Mouse (Mus musculus) forebrain, embryonic 14.5 days (tissue): ENCODE data around the gene Kazn. TPM values are rescaled to one million over a fixed set of nuclear protein-coding genes. Genes with fewer than 3 reads are reported as not detected.

ENCODE experiments used
- ATAC-seq: fragments of 200-750 bp; cut with Nextera tagmentation; 2 replicates; pipeline ENCODE4 v1.8.0; 2017; ENCODE audit warnings: mild to moderate bottlenecking, moderate library complexity
- DNase-seq: peaks from one replicate; pipeline ENCODE4 v3.0.0-alpha.2; 2015; ENCODE audit warnings: low spot score
- H3K27ac ChIP-seq: fragments of 300-500 bp; sonication (generic); 2 replicates; pipeline ENCODE4 v1.5.1; 2014; ENCODE audit warnings: low read depth, mild to moderate bottlenecking, control low read depth, low read length, moderate library complexity
- H3K27me3 ChIP-seq: fragments of 300-500 bp; sonication (generic); replicated peaks from 2 replicates; pipeline ENCODE4 v1.6.1; 2014; ENCODE audit warnings: low read length, control low read depth, mixed read lengths; ENCODE audit not compliant: control insufficient read depth, insufficient read depth
- H3K36me3 ChIP-seq: fragments of 300-500 bp; sonication (generic); 2 replicates; pipeline ENCODE4 v1.6.1; 2014; ENCODE audit warnings: low read length, control low read depth; ENCODE audit not compliant: control insufficient read depth, insufficient read depth
- H3K4me1 ChIP-seq: fragments of 300-500 bp; sonication (generic); 2 replicates; pipeline ENCODE4 v1.6.1; 2014; ENCODE audit warnings: antibody characterized with exemption, low read length, control low read depth; ENCODE audit not compliant: control insufficient read depth, insufficient read depth
- H3K4me2 ChIP-seq: fragments of 300-500 bp; sonication (generic); 2 replicates; pipeline ENCODE4 v1.6.1; 2014; ENCODE audit warnings: mild to moderate bottlenecking, control low read depth, low read length
- H3K4me3 ChIP-seq: fragments of 300-500 bp; sonication (generic); 2 replicates; pipeline ENCODE4 v1.5.1; 2014; ENCODE audit warnings: low read depth, low read length, control low read depth
- H3K9ac ChIP-seq: fragments of 300-500 bp; sonication (generic); 2 replicates; pipeline ENCODE4 v1.6.1; 2014; ENCODE audit warnings: mild to moderate bottlenecking, low read length, control low read depth, moderate library complexity
- H3K9me3 ChIP-seq: fragments of 300-500 bp; sonication (generic); replicated peaks from 2 replicates; pipeline ENCODE4 v1.6.1; 2016; ENCODE audit warnings: low read length, control low read depth, mixed read lengths; ENCODE audit not compliant: control insufficient read depth
- WGBS: fragments of 180-500 bp; shearing (Covaris S2); extraction: QIAGEN DNeasy Blood & Tissue Kit; methylation state at CpG from one replicate; pipeline ENCODE4 v1.1.7; 2014; 5-methylcytosine and 5-hydroxymethylcytosine counted together
- polyA plus RNA-seq: library from polyadenylated mRNA; unstranded; fragments of >200 nt; fragmentation: Nextera tagmentation; extraction: Ambion mirVana; gene quantifications from 2 replicates; pipeline ENCODE4 v1.2.1, GENCODE M21; 2014

Gene Kazn
- polyA plus RNA-seq, 1 experiment from 2014 or later, result 11.5 TPM

DNA sequence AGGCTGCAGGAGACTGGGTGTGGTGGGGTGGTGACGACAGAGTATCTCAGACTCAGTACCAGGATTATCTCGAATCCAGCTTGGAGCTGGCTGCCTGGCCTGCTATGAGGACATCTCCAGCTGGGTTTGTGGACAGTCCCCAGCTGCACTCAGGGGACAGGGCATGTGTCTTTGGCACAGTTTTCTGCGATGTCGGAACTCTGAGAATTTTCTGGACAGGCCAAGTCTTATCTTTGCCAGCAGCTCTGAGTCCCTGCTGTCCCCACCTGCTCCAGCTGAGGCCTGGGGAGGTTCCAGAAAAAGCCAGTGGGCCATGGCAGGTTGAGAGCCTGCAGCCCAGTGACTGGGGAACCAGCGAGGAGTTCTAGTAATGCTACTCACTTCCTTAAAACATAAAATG is 82.7 kb downstream of the Kazn start:
- 87% methylated on average over 5 of the region's 5 CpGs for whole genome bisulfite sequencing
- H3K36me3 ChIP-seq, result peaks cover 5% of the 10 kb centered on the region; the same call in 1 of the 2 replicates
- no peaks in the 10 kb centered on the region for H3K4me1 ChIP-seq
- no peaks in the 10 kb centered on the region for H3K9me3 ChIP-seq
- no peaks in the 10 kb centered on the region for H3K27me3 ChIP-seq
- H3K9ac ChIP-seq, result no peak overlapping the region
- no peak overlapping the region for H3K4me3 ChIP-seq
- no peak overlapping the region for H3K27ac ChIP-seq
- DNase-seq, result no peak
- no peak for ATAC-seq
- no peak overlapping the region for H3K4me2 ChIP-seq

GRCm38 (mm10) chr4:142154246-142154645 is 85.0 kb downstream of the Kazn start:
- no peak for ATAC-seq
- 70% methylated on average over 11 of the region's 11 CpGs for WGBS
- DNase-seq, result no peak

DNA sequence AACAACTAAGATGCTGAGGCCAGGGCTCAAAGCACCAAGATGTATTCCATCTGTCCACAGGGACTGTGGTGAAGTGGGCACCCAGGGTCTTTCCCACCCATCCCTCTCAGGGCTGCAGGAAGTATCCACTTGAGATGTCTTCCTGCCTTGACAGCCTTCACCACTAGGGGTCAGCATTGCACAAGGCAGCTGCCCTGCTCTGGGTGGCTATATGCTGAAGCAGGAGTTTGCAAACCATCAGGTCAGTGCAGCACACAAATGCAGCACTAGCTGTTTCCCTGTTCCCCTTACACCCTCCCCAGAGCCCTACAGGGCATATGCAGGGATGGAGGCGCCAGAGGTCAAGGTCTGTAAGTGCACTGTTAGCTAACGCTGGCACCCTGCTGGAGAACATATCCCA is 85.7 kb downstream of the Kazn start:
- DNase-seq, result peak; percentile 91
- WGBS, result 10% methylated on average over 2 of the region's 2 CpGs
- H3K27ac ChIP-seq, result no peak overlapping the region

More at GRCm38 (mm10) chr4:142154246-142154645, 85.0 kb downstream of the Kazn start:
- no peaks in the 10 kb centered on the region for H3K4me1 ChIP-seq
- no peak overlapping the region for H3K4me2 ChIP-seq
- H3K27ac ChIP-seq, result no peak overlapping the region
- H3K9ac ChIP-seq, result no peak overlapping the region
- no peaks in the 10 kb centered on the region for H3K9me3 ChIP-seq
- H3K4me3 ChIP-seq, result no peak overlapping the region
- H3K27me3 ChIP-seq, result no peaks in the 10 kb centered on the region
- H3K36me3 ChIP-seq, result peaks cover 17% of the 10 kb centered on the region

DNA sequence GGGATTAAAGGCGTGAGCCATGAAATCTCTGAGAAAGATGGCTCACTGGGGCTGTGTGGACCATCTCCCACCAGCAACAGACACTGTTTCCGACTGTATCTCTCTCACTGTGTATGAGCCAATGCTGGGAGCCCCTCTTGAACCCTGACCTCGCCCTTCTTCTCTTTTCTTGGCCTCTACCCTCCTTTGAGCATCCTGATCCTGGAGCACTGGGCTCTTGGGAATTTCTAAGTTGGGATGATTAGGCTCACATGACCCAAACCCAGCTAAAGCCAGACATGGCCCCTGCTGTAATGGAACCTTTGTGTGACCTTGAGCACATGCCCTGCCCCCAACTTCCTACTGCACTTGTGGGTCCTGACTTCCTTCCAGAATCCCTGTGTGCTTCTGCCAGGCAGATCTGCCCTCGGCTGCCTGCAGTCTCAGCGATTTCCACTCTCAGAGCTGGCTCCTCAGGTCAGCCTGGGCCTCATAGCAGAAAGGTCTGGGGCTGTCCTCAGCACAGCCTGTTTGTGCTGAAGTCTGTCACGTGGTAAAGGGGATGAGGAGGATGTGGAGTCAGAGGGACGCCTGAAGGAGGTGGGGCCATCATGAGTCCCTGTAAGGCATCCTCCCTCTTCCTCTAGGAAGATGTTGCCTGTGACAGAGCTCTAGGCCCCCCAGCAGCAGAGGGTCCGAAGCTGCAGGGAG is 86.3 kb downstream of the Kazn start:
- WGBS, result 68% methylated on average over 8 of the region's 8 CpGs
- no peak for ATAC-seq
- no peak overlapping the region for H3K4me3 ChIP-seq

More for the DNA sequence above, 85.7 kb downstream of the Kazn start:
- ATAC-seq, result peak; percentile 83
- Histone ChIP-seq H3K4me1 (no peaks in the 10 kb centered on the region), H3K36me3 (peaks cover 19% of the 10 kb centered on the region), H3K4me2 (no peak overlapping the region), H3K4me3 (no peak overlapping the region), H3K9ac (no peak overlapping the region), H3K27me3 (no peaks in the 10 kb centered on the region), H3K9me3 (no peaks in the 10 kb centered on the region)

GRCm38 (mm10) chr4:142150086-142150485 is 89.1 kb downstream of the Kazn start:
- ATAC-seq, result no peak
- peaks cover 37% of the 10 kb centered on the region for H3K36me3 ChIP-seq
- 65% methylated on average over 2 of the region's 2 CpGs for WGBS

More for the DNA sequence above, 86.3 kb downstream of the Kazn start:
- H3K9me3 ChIP-seq, result no peaks in the 10 kb centered on the region
- peaks cover 23% of the 10 kb centered on the region for H3K36me3 ChIP-seq
- H3K9ac ChIP-seq, result no peak overlapping the region
- no peak overlapping the region for H3K4me2 ChIP-seq
- DNase-seq, result no peak
- H3K4me1 ChIP-seq, result no peaks in the 10 kb centered on the region
- H3K27ac ChIP-seq, result no peak overlapping the region
- H3K27me3 ChIP-seq, result no peaks in the 10 kb centered on the region

GRCm38 (mm10) chr4:142149202-142149601 is 90.0 kb downstream of the Kazn start:
- Histone ChIP-seq H3K4me3 (no peak overlapping the region), H3K9me3 (no peaks in the 10 kb centered on the region), H3K36me3 (peaks cover 41% of the 10 kb centered on the region), H3K27ac (no peak overlapping the region), H3K27me3 (no peaks in the 10 kb centered on the region), H3K4me2 (no peak overlapping the region), H3K9ac (no peak overlapping the region), H3K4me1 (no peaks in the 10 kb centered on the region)
- ATAC-seq, result no peak
- WGBS, result 73% methylated on average over 9 of the region's 9 CpGs
- no peak for DNase-seq

More at GRCm38 (mm10) chr4:142150086-142150485, 89.1 kb downstream of the Kazn start:
- no peak overlapping the region for H3K27ac ChIP-seq
- H3K4me3 ChIP-seq, result no peak overlapping the region
- H3K9ac ChIP-seq, result no peak overlapping the region
- no peaks in the 10 kb centered on the region for H3K9me3 ChIP-seq
- no peaks in the 10 kb centered on the region for H3K4me1 ChIP-seq
- no peak for DNase-seq
- H3K27me3 ChIP-seq, result no peaks in the 10 kb centered on the region
- no peak overlapping the region for H3K4me2 ChIP-seq

GRCm38 (mm10) chr4:142147671-142148070 is 91.5 kb downstream of the Kazn start:
- Histone ChIP-seq H3K9me3 (no peaks in the 10 kb centered on the region), H3K36me3 (peaks cover 46% of the 10 kb centered on the region), H3K27me3 (no peaks in the 10 kb centered on the region), H3K4me2 (no peak overlapping the region), H3K4me3 (no peak overlapping the region), H3K9ac (no peak overlapping the region), H3K27ac (no peak overlapping the region), H3K4me1 (no peaks in the 10 kb centered on the region)
- no peak for ATAC-seq
- WGBS, result 94% methylated on average over 10 of the region's 10 CpGs
- no peak for DNase-seq

- Histone ChIP-seq H3K9ac (no peak overlapping the region), H3K4me2 (no peak overlapping the region), H3K27me3 (no peaks in the 10 kb centered on the region), H3K4me1 (no peaks in the 10 kb centered on the region), H3K4me3 (no peak overlapping the region), H3K9me3 (no peaks in the 10 kb centered on the region), H3K36me3 (peaks cover 44% of the 10 kb centered on the region), H3K27ac (no peak overlapping the region)
- DNase-seq, result peak; percentile 39
- WGBS, result 48% methylated on average over 5 of the region's 5 CpGs
- ATAC-seq, result no peak
Observed at GRCm38 (mm10) chr4:142144096-142144495, 95.1 kb downstream of the Kazn start.

- WGBS, result 87% methylated on average over 6 of the region's 6 CpGs
- ATAC-seq, result no peak
Observed at GRCm38 (mm10) chr4:142143290-142143689, 95.9 kb downstream of the Kazn start.

More at GRCm38 (mm10) chr4:142143290-142143689, 95.9 kb downstream of the Kazn start:
- DNase-seq, result no peak
- Histone ChIP-seq H3K9ac (no peak overlapping the region), H3K27me3 (no peaks in the 10 kb centered on the region), H3K27ac (no peak overlapping the region), H3K4me1 (no peaks in the 10 kb centered on the region), H3K9me3 (no peaks in the 10 kb centered on the region), H3K4me3 (no peak overlapping the region), H3K4me2 (no peak overlapping the region), H3K36me3 (peaks cover 39% of the 10 kb centered on the region)
